Mouse (Mus musculus) urinary bladder, postnatal 36 days (tissue): ENCODE data around the gene Strc.
A peak's percentile ranks its signal among the peaks of the same experiment; 100 is the strongest.
"Not testable (repeated sequence)": the region's sequence is repeated elsewhere in the genome, so short reads cannot be mapped to it uniquely, and the experiment has no call there.

Experiments used
- DNase-seq, 2 experiments: peaks; one replicate each; pipeline ENCODE4 v3.0.0; 2022; ENCODE audit warnings: low spot score in 2 of 2, mixed read lengths in 1 of 2

Strc gene

GRCm38 (mm10) chr2:121386961-121387575, at the start of gene Strc:
TSS of gene Strc (minus strand) at chr2:121387168.
- DNase-seq, result not testable (repeated sequence)

GRCm38 (mm10) chr2:121434854-121435253, 47.9 kb upstream of the Strc start:
- no peak for DNase-seq

GRCm38 (mm10) chr2:121425890-121426289, 38.9 kb upstream of the Strc start:
- no peak for DNase-seq

GRCm38 (mm10) chr2:121423166-121423565, 36.2 kb upstream of the Strc start:
- DNase-seq, result no peak

- DNase-seq, result no peak
These were observed 31.5 kb upstream of the Strc start for GRCm38 (mm10) chr2:121418476-121418875.

- no peak for DNase-seq
These were observed 29.4 kb upstream of the Strc start for GRCm38 (mm10) chr2:121416356-121416755.

- no peak for DNase-seq
These were observed 28.6 kb upstream of the Strc start for GRCm38 (mm10) chr2:121415591-121415990.

GRCm38 (mm10) chr2:121415103-121415502, 28.1 kb upstream of the Strc start:
- DNase-seq, result no peak

GRCm38 (mm10) chr2:121414139-121414685, 27.2 kb upstream of the Strc start:
- DNase-seq, result peak in 1 of 2 experiments; percentile 33

- peak; percentile 91 to 96 for DNase-seq
These were observed 26.5 kb upstream of the Strc start, which contains the start of the genes Pdia3 and Catsper2 for GRCm38 (mm10) chr2:121413387-121414042. TSS of gene Pdia3 (plus strand) at chr2:121413775. TSS of gene Catsper2 (minus strand) at chr2:121413792.

GRCm38 (mm10) chr2:121412843-121413386, 25.9 kb upstream of the Strc start:
- peak in 1 of 2 experiments; percentile 2 for DNase-seq

GRCm38 (mm10) chr2:121408160-121408559, 21.2 kb upstream of the Strc start:
- peak in 1 of 2 experiments; percentile 8 for DNase-seq

GRCm38 (mm10) chr2:121403296-121403695, 16.3 kb upstream of the Strc start:
- DNase-seq, result no peak

GRCm38 (mm10) chr2:121396624-121397023, 9.7 kb upstream of the Strc start:
- peak; percentile 66 to 74 for DNase-seq

GRCm38 (mm10) chr2:121374766-121375165, 12.2 kb downstream of the Strc start:
- DNase-seq, result no peak

- no peak for DNase-seq
These were observed 14.7 kb downstream of the Strc start for GRCm38 (mm10) chr2:121372266-121372665.

GRCm38 (mm10) chr2:121370921-121371320, 16.0 kb downstream of the Strc start:
- no peak for DNase-seq

GRCm38 (mm10) chr2:121368831-121369230, 18.1 kb downstream of the Strc start:
- no peak for DNase-seq

GRCm38 (mm10) chr2:121363656-121364055, 23.3 kb downstream of the Strc start:
- DNase-seq, result no peak

- DNase-seq, result no peak
These were observed 27.5 kb downstream of the Strc start for GRCm38 (mm10) chr2:121359461-121359860.

- DNase-seq, result peak; percentile 68 to 71
These were observed 28.6 kb downstream of the Strc start for GRCm38 (mm10) chr2:121358381-121358780.

- no peak for DNase-seq
These were observed 29.0 kb downstream of the Strc start for GRCm38 (mm10) chr2:121357961-121358360.

GRCm38 (mm10) chr2:121357494-121357893, 29.5 kb downstream of the Strc start, which contains the start of gene Ckmt1:
TSS of gene Ckmt1 (plus strand) at chr2:121357714.
- peak; percentile 4 to 7 for DNase-seq
